Mouse (Mus musculus) G1E (cell line): ENCODE results near the gene Gm7358.
"Not testable (repeated sequence)": the region's sequence is repeated elsewhere in the genome, so short reads cannot be mapped to it uniquely, and the experiment has no call there.

Source experiments
- CTCF ChIP-seq: IDR thresholded peaks from 2 replicates; pipeline ENCODE4 v1.5.1; 2012; ENCODE audit warnings: low read depth, low read length, inconsistent platforms, mixed read lengths
- GATA1 ChIP-seq: IDR thresholded peaks from 2 replicates; pipeline ENCODE4 v1.6.1; 2012; ENCODE audit warnings: borderline replicate concordance, low read length, inconsistent platforms, mixed read lengths
- GATA2 ChIP-seq: IDR thresholded peaks from 2 replicates; pipeline ENCODE4 v1.6.1; 2012; ENCODE audit warnings: low read depth, low read length, inconsistent platforms, borderline replicate concordance
- POLR2AphosphoS5 ChIP-seq: IDR thresholded peaks from 2 replicates; pipeline ENCODE4 v1.6.1; 2012; ENCODE audit warnings: low read depth, low read length, inconsistent platforms; ENCODE audit not compliant: insufficient replicate concordance
- TAL1 ChIP-seq: conservative IDR thresholded peaks from 2 replicates; pipeline ENCODE4 v1.6.1; 2012; ENCODE audit warnings: low read depth, low read length, inconsistent platforms, mixed read lengths

GRCm38 (mm10) chr17:14094165-14094564 is 34.8 kb upstream of the Gm7358 start:
- TF ChIP-seq CTCF, GATA1, POLR2AphosphoS5, TAL1, GATA2: not testable (repeated sequence)
